Mouse (Mus musculus) cerebellum, postnatal 10 days (tissue): ENCODE results near the gene Meis3.

Experiments
- DNase-seq, 2 experiments: peaks; one replicate each; pipeline ENCODE4 v3.0.0; 2021; ENCODE audit warnings: mixed read lengths in 2 of 2

The Meis3 gene

DNA sequence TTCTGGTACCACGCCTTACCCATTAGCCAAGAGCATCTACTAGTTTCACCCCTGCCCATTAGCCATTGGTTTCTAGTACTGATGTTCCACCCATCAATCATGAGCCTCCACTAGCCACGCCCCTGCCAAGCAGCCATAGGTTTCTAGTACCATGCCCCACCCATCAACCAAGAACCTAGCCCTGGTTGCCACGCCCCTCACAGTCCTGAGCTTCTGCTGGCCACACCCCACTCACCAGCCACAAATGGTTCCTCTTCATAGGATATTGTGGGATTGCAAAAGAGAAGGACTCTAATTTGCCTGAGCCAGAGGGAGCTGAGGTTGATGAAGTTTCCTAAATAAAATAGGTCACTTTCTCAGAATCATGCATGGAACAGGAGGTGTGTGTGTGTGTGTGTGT, 14.2 kb upstream of the Meis3 start:
- peak; percentile 44 to 52 for DNase-seq

DNA sequence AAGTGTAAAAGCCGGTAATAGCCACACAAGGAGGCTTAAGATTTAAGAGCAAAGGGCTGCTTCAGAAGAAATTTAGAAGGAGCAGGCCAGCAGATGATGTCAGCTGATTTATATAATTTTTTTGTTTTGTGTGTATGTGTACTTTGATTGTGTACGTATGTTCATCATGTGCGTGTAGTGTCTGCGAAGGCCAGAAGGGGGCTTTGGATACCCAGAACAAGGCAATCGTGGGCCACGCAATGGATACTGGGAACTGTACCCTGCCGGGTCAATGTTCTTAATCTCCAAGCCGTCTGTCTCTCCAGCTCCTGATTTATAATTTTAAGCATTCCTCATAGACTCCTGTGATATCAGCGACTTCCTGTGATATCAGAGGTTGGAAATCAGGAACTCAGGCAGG, 13.6 kb upstream of the Meis3 start:
- peak in 1 of 2 experiments; percentile 42 for DNase-seq

DNA sequence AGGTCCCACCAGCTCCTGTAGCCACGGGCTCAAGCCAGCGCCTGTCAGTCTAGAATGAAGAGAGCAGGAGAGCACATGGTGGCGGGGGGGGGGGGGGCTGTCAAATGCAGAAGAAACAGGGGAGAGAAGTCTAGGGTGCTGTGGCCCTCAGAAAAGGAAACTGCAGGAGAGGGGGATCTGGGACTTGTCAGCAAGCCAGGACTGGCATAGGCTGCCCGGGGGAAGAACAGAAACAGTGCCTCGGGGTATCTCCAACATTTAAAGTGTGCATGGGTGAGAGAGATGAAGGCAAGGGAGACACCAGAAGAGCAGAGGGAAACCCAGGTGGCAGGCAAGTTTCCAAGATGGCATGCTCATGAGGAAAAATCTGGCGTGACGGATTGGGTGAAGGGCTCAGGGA, 12.9 kb upstream of the Meis3 start:
- DNase-seq = peak; percentile 70 to 75

DNA sequence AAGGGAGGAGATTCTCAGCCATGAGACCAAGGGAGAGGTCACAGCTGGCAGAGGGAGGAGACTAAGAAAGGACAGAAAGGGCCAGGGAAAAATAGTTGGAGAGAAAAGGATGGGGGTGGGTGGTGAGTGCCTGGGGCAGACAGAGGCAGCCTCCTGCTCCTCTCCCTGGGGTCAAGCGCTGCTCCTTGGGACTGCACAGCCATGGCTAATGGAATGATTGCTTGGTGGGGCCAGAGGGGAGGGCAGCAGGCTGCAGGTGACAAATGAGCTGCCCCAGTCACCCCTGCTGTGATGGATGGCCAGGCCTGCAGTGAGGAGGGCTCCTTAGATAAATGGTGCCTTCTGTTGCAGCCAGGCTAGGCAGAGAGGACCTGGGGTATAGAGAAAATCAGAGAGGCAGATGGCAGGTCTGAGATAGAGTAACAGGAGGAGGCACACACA, 2.7 kb upstream of the Meis3 start:
- peak; percentile 76 to 79 for DNase-seq

DNA sequence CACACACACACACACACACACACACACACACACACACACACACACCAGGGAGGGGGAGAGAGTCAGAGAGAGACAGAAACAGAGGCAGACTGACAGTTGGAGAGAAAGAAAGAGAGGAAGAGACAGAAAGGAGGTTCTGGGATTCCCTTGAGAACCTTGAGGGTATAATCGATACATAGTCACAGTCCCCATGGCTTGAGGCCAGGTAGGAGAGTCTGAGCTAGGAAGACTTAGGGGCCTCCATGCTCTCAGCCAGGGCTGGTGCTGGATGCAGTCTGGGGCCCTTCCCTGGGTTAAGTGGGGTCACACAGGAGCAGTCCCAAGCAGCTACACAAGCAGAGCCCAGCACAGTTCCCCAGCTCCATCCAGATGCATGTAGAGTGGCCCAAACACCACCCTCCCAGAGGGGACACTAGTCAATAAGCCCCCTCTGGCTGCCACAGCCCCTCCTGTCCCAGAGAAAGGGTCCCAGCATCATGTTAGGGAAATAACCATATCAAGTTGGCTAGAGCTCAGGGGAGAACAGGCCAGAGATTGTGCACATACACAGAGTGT, 2.2 kb upstream of the Meis3 start:
- DNase-seq = peak; percentile 46 to 52

DNA sequence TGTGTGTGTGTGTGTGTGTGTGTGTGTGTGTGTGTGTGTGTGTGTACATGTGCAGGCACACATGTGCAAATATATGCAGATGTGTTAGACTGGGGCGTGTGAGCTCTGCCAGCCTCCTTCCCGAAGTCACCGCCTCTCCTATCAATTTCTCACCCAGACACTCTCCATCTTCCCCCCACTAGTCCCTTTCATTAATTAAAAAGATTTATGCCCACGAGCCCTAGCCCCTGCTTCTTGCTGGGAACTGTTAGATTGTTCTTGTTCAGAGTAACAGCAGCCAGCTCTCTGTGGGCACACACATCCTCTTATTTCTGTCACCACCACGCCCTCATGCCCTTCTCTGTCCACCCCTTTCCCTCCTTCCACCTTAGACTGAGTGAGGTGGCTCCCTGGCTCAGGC, 1.7 kb upstream of the Meis3 start:
- DNase-seq = peak in 1 of 2 experiments; percentile 22

DNA sequence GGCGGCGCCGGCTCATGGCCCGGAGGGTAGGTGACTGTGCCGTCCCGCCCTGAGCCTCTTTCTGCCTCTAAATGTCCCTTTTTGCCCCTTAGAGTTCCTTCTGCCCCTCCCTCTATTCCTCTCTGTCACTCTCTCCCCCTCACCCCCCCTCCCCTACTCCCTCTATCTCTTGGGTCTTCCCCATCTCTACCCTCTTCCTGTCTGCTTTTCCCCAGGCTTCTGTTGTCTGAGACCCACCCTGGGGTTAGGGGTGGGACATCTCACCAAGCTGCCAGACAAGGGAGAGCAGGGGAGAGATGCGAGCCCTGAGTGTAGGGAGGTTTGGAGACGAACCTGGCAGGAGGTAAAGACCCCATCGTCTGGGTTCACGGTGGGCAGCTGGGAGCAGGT, 647 bp downstream of the Meis3 start:
- DNase-seq = no peak

DNA sequence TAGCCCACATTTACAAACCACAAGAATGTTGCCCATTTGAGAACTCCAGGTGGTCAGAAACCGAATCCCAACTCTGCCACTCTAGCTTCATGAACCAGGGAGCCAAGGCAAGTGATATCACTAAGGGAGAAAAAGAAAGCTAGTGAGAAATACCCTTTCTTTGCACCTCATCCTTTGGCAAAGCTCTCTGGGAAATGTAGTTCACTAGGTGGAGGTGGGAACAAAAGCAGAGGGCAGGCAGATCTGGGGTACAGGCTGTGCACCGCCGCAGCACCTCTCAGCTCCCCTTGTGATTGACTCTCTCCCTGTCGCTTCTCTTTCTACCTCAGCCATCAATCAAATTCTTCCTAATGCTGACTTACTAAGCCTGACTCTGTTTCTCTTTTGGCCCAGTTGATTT, 3.2 kb downstream of the Meis3 start:
- DNase-seq = no peak

DNA sequence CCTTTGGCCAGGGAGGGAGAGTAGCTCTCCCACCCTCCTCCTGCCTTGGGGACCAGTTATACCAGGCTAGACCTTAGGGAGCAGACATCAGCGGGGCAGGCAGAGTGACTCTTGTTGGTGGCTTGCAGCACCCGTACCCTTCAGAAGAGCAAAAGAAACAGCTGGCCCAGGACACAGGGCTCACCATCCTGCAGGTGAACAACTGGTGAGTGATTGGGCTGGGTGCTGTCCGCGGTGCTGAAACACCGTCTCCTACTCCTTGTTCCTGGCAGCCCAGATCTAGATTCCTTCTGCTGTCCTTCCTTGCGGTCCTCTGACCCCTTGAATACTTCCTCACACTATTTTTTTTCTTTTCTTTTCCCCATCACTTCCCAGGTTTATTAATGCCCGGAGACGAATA, 8.8 kb downstream of the Meis3 start:
- DNase-seq = no peak

DNA sequence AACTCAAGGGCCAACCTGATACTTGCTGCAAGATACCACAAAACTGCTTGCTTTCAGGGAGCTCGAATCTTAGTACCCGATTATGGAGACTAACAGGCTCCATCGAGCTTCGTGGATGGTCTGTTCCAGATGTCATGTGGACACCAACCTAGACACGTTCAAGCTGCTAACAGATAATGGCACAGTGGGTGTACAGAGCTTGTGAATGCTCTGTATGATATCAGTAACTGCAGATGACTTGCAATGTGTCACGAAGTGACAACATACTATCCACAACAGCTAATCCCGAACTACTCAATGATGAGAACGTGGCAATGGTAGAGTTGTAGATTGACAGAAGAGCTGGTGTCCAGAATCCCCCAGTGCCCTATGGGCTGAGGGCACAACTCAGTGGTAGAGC, 12.6 kb downstream of the Meis3 start:
- DNase-seq = no peak

DNA sequence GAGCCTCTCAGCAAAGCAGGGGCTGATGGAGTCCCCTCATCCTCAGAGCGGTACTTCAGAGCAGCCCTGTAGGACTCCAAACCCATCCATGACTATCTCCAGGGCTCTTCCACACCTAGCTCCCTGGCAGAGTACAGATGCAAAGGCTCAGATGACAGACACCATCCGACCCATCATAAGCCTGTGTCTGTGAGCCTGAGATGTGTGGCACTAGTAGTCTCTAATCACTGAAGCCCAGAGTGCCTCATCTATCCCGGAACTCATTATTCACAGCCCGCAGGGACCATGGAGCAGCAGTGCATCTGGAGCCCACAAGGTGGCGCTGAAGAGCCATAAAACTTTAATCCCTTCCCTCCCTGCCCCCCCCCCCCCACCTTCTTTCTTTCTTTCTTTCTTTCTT, 17.4 kb downstream of the Meis3 start:
- DNase-seq = peak; percentile 88 to 92

DNA sequence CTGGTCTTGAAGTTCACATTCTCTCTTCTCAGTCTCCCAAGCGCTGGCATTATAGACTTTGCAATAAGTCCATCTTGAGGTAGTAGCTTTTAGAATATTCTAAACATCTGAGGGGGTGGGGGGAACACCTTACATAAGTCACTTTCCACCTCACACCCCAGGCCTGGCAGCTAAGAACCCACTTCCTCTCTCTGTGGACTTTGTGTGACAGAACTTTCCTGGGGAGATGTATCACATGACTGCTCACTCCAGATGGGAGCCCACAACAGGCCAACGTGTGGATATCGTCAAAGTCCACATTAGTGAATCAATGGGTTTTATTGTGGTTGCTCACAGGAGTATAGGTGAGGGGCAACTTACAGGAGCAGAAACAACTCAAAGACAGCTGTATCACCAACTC, 18.8 kb downstream of the Meis3 start:
- DNase-seq = no peak

DNA sequence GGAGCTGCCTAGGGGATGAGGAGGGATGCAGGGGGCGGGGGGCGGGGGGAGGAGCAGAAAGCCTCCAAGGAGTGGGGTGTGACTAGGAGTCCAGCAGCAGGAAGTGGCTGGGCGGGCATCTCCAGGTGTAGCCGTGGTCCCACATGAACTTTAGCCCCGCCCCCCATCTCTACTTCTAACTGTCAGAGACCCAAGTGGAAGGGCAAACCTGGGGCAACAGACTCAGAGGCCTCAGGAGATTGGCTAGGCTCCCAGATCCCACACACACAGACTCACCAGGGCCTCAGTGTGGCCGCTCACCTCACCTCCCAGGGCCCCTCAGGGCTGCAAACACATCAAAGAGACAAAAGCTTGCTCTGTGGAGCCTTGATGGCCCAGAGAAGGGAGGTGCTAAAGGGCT, 21.7 kb downstream of the Meis3 start:
- no peak for DNase-seq

DNA sequence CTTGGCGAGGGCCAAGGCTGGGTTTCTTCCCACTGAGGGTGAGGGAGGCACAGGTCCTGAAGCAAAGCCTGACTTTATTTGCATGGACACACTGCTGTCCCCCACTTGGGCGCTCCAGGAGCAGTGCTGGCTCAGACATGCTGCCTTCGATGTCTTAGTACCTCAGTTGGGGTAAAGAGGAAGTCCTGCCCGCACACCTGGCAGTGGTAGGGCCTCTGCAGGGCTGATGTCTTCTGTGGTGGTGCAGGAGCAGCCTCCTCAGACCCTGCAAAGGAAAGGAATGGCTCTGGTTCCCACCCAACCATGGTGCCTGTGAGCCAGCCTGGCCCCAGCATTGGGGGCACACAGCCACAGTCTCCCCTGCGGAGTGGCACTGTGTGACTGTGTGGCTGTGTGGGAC, 22.3 kb downstream of the Meis3 start:
- no peak for DNase-seq

DNA sequence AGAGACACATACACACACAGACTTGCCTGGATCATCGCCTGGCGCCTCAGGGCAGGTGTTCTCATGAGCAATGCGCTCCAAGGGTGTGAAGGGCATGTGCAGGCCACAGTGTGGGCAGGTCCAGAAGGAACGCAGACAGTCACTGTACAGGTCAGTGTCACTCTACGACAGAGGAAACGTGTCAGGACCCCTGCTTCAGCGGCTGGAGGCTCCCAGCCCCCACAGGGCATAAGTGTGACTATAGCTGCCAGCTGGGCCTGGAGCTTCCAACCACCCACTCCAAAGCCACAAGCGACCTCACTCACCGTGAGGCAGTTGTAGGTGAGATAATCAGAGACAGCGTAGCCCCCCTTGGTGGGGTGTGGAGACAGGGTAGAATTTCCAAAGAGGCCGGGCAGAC, 23.6 kb downstream of the Meis3 start:
- DNase-seq = no peak

DNA sequence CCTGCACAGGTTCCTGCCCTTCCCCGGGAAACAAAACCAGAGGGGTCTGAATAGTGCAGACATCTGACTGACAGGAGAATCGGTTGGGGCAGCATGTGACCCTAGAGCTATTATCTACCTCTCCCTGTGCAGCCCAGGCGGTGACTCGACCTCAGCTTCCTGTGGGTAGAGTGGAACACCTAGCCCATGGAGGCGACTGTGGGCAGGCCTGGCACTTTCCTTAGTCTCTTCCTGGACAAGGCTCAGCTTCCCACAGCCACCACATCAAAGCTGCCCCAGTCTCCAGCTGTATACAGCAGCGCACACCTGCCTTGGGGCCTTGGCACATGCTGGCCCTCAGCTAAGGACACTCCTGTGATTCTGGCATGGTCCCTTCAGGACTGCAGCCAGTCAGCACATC, 26.2 kb downstream of the Meis3 start:
- DNase-seq = no peak

DNA sequence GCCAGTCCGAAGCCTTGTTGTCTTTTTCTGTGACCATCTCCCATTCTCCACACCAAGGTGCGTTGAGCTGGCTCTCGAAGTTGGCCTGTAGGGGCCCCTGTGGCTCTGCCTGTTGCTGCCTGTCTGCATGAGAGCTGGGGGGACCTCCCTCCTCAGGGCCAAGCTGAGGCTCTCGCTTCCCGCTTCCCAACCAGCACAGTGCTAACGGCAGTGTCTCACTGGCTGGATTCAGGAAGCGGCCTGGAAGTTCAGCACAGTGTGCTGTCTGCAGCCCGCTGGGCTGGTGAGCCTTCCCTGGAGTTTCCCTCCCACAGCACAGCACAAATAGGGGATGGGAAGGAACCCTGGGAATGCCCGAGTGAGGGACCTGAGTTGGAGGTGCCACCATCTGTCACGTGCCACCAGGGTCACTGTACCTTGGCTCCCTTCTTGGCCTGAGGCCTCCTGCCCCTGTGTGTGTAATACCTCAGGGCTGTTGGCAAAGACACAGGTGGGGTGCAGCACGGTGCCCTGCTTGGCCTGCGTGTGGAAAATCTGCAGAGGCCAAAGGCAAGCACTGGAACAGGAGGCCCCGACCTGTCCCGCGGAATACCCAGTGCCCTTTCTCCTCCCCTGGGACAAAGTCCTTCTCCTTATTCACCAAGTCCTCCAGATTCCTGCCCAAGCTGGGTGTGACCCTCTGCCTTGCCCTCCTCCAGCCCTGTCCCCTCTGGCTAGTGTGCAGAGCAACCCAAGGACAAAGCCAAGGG, 28.0 kb downstream of the Meis3 start:
- DNase-seq = no peak

DNA sequence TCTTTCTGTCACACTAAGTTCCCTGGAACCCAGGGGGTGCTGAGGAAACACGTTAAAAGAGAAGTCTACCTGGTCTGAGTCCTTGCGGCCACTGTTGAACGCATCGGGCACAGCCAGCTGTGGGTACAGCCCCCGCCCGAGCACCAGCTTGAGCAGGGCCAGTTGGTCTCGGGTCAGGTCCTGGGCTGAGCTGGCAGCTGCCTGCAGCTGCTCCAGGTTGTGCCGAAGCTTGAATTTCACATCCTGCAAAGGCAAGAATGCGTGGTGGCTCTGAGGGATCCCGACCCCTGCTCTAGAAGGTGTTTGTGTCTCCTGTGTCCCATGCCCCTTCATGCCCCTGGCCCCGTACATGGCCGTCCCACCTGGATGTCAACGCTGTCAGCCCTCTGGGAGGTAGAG, 28.6 kb downstream of the Meis3 start:
- DNase-seq = no peak

DNA sequence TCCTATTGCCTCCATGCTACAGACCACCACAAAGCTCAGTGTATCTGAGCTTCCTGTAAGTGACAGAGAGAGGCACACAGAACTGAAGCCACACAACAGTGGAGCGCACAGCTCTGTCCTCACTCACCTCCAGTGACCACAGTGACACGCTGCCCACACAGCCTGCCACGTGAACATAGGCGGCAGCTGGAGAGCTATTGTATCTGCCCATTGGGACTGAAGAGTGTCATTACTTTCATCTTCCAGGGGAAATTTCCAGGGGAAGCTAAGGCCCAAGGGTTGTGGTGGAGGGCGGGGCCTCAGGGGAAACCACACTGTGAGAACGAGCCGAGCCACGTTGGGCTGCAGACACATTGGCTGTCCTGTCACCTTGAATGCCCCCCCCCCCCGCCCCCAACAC, 29.9 kb downstream of the Meis3 start:
- no peak for DNase-seq

DNA sequence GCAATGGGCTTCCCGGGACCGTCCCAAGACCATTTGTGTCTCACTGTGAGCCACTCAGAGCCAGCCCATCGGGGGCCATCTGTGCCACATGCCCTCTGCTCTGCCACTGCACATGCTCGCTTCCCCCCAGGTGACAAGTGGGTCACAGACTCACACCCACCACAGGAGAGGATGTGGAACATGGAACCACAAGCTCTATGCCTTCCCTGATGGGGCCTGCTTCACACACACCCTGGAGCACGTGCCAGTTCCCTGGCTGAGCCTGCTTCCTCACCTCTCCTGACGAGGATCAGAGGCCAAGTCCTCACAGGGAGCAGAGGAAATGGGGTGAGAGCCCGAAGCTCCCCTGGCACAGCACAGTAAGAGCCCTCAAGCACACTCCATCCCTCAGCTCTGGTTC, 32.2 kb downstream of the Meis3 start:
- DNase-seq = peak; percentile 23 to 32

DNA sequence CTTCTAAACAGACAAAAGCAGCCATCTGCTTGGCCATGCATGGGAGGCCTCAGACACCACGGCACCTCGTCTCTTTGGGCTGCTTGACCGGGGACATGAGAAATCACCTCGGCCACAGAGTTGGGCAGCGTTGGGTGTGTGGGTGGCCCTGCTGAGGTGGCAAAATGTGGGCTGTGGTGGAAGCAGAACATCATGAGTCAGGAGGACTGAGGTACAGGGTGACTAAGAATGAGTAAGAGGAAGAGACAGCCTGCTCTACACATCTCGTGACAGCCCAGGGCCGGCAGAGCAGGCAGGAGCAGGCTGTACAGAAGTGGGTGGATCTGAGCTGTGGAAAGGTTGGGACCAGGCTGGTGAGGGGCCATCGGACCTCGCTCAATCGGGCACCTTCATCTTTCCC, 32.6 kb downstream of the Meis3 start:
- DNase-seq = no peak

DNA sequence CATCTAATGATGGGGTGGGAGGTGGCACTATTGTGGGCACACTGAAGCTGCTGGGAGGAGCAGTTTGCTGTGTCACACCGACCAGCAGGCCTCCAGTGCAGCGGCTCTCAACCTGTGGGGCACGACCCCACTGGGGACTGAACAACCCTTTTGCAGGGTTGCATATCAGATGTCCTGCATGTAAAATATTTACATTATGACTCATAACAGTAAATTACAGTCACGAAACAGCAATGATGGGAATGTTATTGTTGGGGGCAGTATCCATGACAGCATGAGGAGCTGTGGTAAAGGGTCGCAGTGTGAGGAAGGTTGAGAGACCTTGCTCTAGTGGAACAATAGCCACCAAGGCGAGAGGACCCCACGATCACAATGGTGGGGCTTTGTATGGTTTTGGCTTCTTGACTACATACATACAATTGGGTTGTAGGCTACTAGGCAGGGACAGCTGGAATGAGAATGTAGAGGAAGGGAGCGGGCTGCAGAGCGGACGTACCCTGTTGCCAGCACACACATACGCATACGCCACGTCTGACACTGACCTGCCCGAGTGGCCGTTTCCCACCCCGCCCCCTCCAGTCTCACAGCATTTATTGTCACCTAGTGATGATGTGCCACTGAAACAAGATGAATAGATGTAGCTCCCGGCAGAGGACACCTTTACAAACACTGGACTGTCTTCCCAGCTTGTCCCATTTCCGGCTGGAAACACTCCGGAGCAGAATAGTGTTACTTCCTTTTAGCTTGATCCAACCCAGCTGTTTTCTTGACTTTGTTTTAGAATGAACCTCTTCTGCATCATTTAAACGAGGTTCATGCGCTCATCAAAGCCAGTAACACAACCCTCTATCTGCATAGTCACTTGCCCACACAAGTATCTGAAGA, 34.1 kb downstream of the Meis3 start:
- no peak for DNase-seq

DNA sequence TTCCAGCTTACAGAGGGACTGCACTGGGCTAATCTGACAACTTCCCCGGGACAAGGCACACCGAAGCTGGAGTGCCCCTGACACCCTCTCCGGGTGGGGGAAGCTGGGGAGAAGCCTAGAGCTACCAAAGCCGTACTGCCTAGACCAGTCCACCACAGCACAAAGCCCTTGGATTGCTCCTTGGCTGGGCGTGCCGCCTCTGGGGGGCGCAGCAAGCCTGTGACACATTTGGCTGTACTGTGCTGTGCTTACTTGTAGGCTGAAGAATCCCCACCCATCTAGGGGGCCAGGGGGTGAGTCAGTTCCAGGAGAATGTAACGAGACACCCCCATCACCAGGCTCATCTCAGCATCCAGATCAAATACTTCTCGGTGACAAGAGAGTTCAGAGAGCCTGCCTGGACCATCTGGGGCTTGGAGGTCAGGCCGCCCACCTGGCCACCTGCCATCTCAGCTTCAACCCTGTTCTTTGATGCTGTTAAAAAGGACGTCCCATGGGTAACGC, 36.0 kb downstream of the Meis3 start:
- DNase-seq = peak; percentile 28 to 34

DNA sequence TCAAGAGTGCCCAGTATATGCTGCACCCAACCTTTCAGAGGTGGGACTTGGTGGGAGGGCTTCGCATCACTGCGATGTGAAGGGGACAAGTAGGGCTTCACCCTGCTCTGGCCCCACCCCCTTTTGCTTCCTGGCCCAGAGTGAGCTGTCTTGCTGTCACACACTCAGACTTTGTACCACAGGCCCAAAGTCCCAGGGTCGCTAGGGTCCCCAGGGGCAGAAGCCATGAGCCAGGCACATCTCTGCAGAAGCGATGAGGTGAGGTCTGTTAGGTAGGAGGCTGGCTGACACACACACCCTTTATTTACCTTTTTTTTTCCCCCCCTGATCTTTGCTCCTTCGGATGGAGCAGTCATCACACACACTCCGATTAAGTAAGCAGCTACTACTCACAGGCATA, 38.3 kb downstream of the Meis3 start:
- no peak for DNase-seq
